Mouse (Mus musculus) MEL (cell line): Measurements from ENCODE around the gene Prkar1a. TPM values are rescaled to one million over a fixed set of nuclear protein-coding genes. Genes with fewer than 3 reads are reported as not detected.
A peak's percentile ranks its signal among the peaks of the same experiment; 100 is the strongest.

ENCODE experiments used
- DNase-seq: peaks from one replicate; pipeline ENCODE4 v3.0.0; 2011; ENCODE audit warnings: low read depth, low spot score
- H3K27ac ChIP-seq: 2 replicates; pipeline ENCODE4 v1.5.1; 2012; ENCODE audit warnings: low read depth, mild to moderate bottlenecking, control low read depth, low read length, moderate library complexity; ENCODE audit not compliant: control insufficient read depth
- H3K27me3 ChIP-seq, 2 experiments: fragments of 150-350 bp in 1 of 2; sonication (generic) in 1 of 2; 2 replicates each; pipeline ENCODE4 v1.6.1; 2012; ENCODE audit warnings: low read length in 2 of 2, mild to moderate bottlenecking in 2 of 2, improper control_type of control experiment in 1 of 2, moderate library complexity in 1 of 2; ENCODE audit not compliant: insufficient read depth in 2 of 2, control insufficient read depth in 1 of 2
- H3K36me3 ChIP-seq, 2 experiments: 2 replicates each; pipeline ENCODE4 v1.6.1; 2012 to 2014; ENCODE audit warnings: low read length in 2 of 2, improper control_type of control experiment in 1 of 2, inconsistent platforms in 1 of 2, mild to moderate bottlenecking in 1 of 2; ENCODE audit not compliant: insufficient read depth in 2 of 2, control insufficient read depth in 1 of 2
- H3K4me1 ChIP-seq, 2 experiments: fragments of 150-350 bp in 1 of 2; sonication (generic) in 1 of 2; 2 replicates each; pipeline ENCODE4 v1.6.1; 2012; ENCODE audit warnings: low read length in 2 of 2, improper control_type of control experiment in 1 of 2, mild to moderate bottlenecking in 1 of 2; ENCODE audit not compliant: insufficient read depth in 2 of 2, control insufficient read depth in 1 of 2
- H3K4me3 ChIP-seq, 2 experiments: fragments of 150-350 bp in 1 of 2; sonication (generic) in 1 of 2; 2 replicates each; pipeline ENCODE4 v1.5.1; 2012; ENCODE audit warnings: low read depth in 2 of 2, low read length in 2 of 2, mild to moderate bottlenecking in 2 of 2, moderate library complexity in 2 of 2, control low read depth in 1 of 2, improper control_type of control experiment in 1 of 2; ENCODE audit not compliant: control insufficient read depth in 1 of 2, insufficient read depth in 1 of 2
- H3K79me2 ChIP-seq: 2 replicates; pipeline ENCODE4 v1.6.1; 2012; ENCODE audit warnings: mild to moderate bottlenecking, low read length, moderate library complexity; ENCODE audit not compliant: control insufficient read depth, poor library complexity, insufficient read depth
- H3K9ac ChIP-seq: 2 replicates; pipeline ENCODE4 v1.6.1; 2012; ENCODE audit warnings: low read depth, mild to moderate bottlenecking, control low read depth, low read length, moderate library complexity; ENCODE audit not compliant: control insufficient read depth, poor library complexity, severe bottlenecking
- H3K9me3 ChIP-seq: fragments of 150-350 bp; sonication (generic); replicated peaks from 2 replicates; pipeline ENCODE4 v1.6.1; 2012; ENCODE audit warnings: mild to moderate bottlenecking, low read length, improper control_type of control experiment, moderate library complexity; ENCODE audit not compliant: insufficient read depth
- BHLHE40 ChIP-seq: IDR thresholded peaks from 2 replicates; pipeline ENCODE4 v1.6.1; 2012; ENCODE audit warnings: low read depth, mild to moderate bottlenecking, inconsistent platforms, low read length, improper control_type of control experiment, borderline replicate concordance
- CHD1 ChIP-seq: IDR thresholded peaks from 2 replicates; pipeline ENCODE4 v1.6.1; 2012; ENCODE audit warnings: low read depth, mild to moderate bottlenecking, inconsistent platforms, low read length, improper control_type of control experiment
- CTCF ChIP-seq, 3 experiments: IDR thresholded peaks in 2 of 3; conservative IDR thresholded peaks in 1 of 3; 2 replicates each; pipeline ENCODE4 v1.5.1; 2011 to 2012; ENCODE audit warnings: low read length in 3 of 3, low read depth in 2 of 3, mild to moderate bottlenecking in 2 of 3, improper control_type of control experiment in 1 of 3, inconsistent platforms in 1 of 3, mixed read lengths in 1 of 3, moderate library complexity in 1 of 3; ENCODE audit not compliant: control insufficient read depth in 1 of 3, insufficient read depth in 1 of 3, poor library complexity in 1 of 3, severe bottlenecking in 1 of 3
- E2F4 ChIP-seq: IDR thresholded peaks from 2 replicates; pipeline ENCODE4 v1.6.1; 2011; ENCODE audit warnings: low read depth, low read length, improper control_type of control experiment, borderline replicate concordance
- GABPA ChIP-seq: IDR thresholded peaks from 2 replicates; pipeline ENCODE4 v1.6.1; 2012; ENCODE audit warnings: low read depth, mild to moderate bottlenecking, inconsistent platforms, low read length, improper control_type of control experiment, moderate library complexity
- HCFC1 ChIP-seq: IDR thresholded peaks from 2 replicates; pipeline ENCODE4 v1.6.1; 2012; ENCODE audit warnings: low read depth, mild to moderate bottlenecking, inconsistent platforms, low read length, improper control_type of control experiment, moderate library complexity
- MAFK ChIP-seq: IDR thresholded peaks from 2 replicates; pipeline ENCODE4 v1.6.1; 2011; ENCODE audit warnings: low read depth, mild to moderate bottlenecking, low read length, improper control_type of control experiment, borderline replicate concordance
- MAZ ChIP-seq: IDR thresholded peaks from 2 replicates; pipeline ENCODE4 v1.6.1; 2012; ENCODE audit warnings: low read depth, mild to moderate bottlenecking, inconsistent platforms, low read length, improper control_type of control experiment
- MXI1 ChIP-seq: IDR thresholded peaks from 2 replicates; pipeline ENCODE4 v1.6.1; 2011; ENCODE audit warnings: mild to moderate bottlenecking, low read depth, low read length, improper control_type of control experiment
- MYC ChIP-seq: IDR thresholded peaks from 2 replicates; pipeline ENCODE4 v1.6.1; 2011; ENCODE audit warnings: low read depth, mild to moderate bottlenecking, low read length, improper control_type of control experiment, moderate library complexity
- POLR2A ChIP-seq, 2 experiments: IDR thresholded peaks; 2 replicates each; pipeline ENCODE4 v1.6.1; 2011 to 2012; ENCODE audit warnings: low read length in 2 of 2, mild to moderate bottlenecking in 2 of 2, control low read depth in 1 of 2, improper control_type of control experiment in 1 of 2, low read depth in 1 of 2, moderate library complexity in 1 of 2; ENCODE audit not compliant: control insufficient read depth in 1 of 2, insufficient read depth in 1 of 2, poor library complexity in 1 of 2
- POLR2AphosphoS2 ChIP-seq: IDR thresholded peaks from 2 replicates; pipeline ENCODE4 v1.6.1; 2011; ENCODE audit warnings: low read length, improper control_type of control experiment
- POLR2AphosphoS5 ChIP-seq: IDR thresholded peaks from 2 replicates; pipeline ENCODE4 v1.6.1; 2012; ENCODE audit warnings: low read depth, borderline replicate concordance, mild to moderate bottlenecking, inconsistent platforms, low read length, moderate library complexity, mixed read lengths
- RAD21 ChIP-seq: IDR thresholded peaks from 2 replicates; pipeline ENCODE4 v1.6.1; 2011; ENCODE audit warnings: mild to moderate bottlenecking, low read depth, low read length, improper control_type of control experiment
- RCOR1 ChIP-seq: IDR thresholded peaks from 2 replicates; pipeline ENCODE4 v1.6.1; 2012; ENCODE audit warnings: low read depth, mild to moderate bottlenecking, inconsistent platforms, low read length, improper control_type of control experiment
- SIN3A ChIP-seq: IDR thresholded peaks from 2 replicates; pipeline ENCODE4 v1.6.1; 2012; ENCODE audit warnings: low read length, improper control_type of control experiment, inconsistent platforms
- TAL1 ChIP-seq: IDR thresholded peaks from 2 replicates; pipeline ENCODE4 v1.6.1; 2012; ENCODE audit warnings: mild to moderate bottlenecking, inconsistent platforms, low read length, moderate library complexity, mixed read lengths
- TBP ChIP-seq: IDR thresholded peaks from 2 replicates; pipeline ENCODE4 v1.8.0; 2011; ENCODE audit warnings: low read depth, low read length, improper control_type of control experiment
- TCF12 ChIP-seq: IDR thresholded peaks from 2 replicates; pipeline ENCODE4 v1.6.1; 2014; ENCODE audit warnings: low read depth, mild to moderate bottlenecking, inconsistent platforms, low read length, improper control_type of control experiment, moderate library complexity
- USF1 ChIP-seq: IDR thresholded peaks from 2 replicates; pipeline ENCODE4 v1.6.1; 2014; ENCODE audit warnings: low read depth, mild to moderate bottlenecking, inconsistent platforms, low read length, improper control_type of control experiment, moderate library complexity
- USF2 ChIP-seq, 2 experiments: IDR thresholded peaks; 2 replicates each; pipeline ENCODE4 v1.6.1; 2011 to 2012; ENCODE audit warnings: improper control_type of control experiment in 2 of 2, low read length in 2 of 2, borderline replicate concordance in 1 of 2, inconsistent platforms in 1 of 2, low read depth in 1 of 2, mild to moderate bottlenecking in 1 of 2; ENCODE audit not compliant: insufficient read depth in 1 of 2
- polyA plus RNA-seq, 2 experiments: library from polyadenylated mRNA; stranded (reverse) in 1 of 2; unstranded in 1 of 2; fragments of >175 nt in 1 of 2; fragments of >200 nt in 1 of 2; gene quantifications; 2 replicates each; pipeline versions ENCODE4 v1.2.1 to v1.2.4; 2012; ENCODE audit warnings: low replicate concordance in 2 of 2, low read depth in 1 of 2; ENCODE audit not compliant: insufficient read length in 2 of 2, insufficient read depth in 1 of 2, missing spikeins in 1 of 2
- total RNA-seq: library from RNA; depleted of rRNA; stranded (reverse); fragments of 300-350 nt; gene quantifications from 2 replicates; pipeline ENCODE4 v1.2.3, GENCODE M21; 2012

Gene Prkar1a
- total and polyA plus RNA-seq, 3 experiments, result 69.6 to 152 TPM; not detected in 1

DNA sequence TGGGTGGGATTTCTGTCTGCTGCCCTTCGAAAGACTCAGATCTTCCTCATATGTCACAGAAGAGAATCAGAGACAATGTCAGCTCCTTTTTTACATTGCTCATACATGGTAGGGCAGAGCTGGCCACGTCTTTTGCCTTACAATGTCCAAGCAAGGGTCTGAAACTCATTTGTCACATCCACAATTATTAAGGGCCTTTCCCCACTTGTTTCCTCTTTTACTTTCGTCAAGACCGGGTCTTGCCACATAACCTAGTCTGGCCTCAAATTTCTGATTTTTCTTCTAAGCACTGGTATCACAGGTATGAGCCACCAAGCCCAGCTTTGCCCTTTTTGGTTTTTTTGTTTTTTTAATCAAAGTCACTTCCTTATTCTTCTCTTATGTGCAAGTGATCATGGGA lies 47.3 kb downstream of the Prkar1a start:
- Histone ChIP-seq H3K27ac (no peak overlapping the region), H3K9ac (no peak overlapping the region), H3K9me3 (no peaks in the 10 kb centered on the region), H3K4me1 (no peaks in the 10 kb centered on the region), H3K79me2 (no peaks in the 10 kb centered on the region), H3K4me3 (no peak overlapping the region), H3K36me3 (no peaks in the 10 kb centered on the region), H3K27me3 (peaks cover 0 to 3% of the 10 kb centered on the region in 2 experiments; a peak in 2 of 4 replicates)
- no peak for DNase-seq
- TF ChIP-seq TCF12 (no peak), RAD21 (no peak), BHLHE40 (no peak), POLR2A (IDR thresholded peaks at IDR 0.05; ENCODE audit: control insufficient read depth in 1 of 2, insufficient read depth in 1 of 2, low read depth in 1 of 2, low read length in 2 of 2, poor library complexity in 1 of 2) (no peak), TAL1 (no peak), MAZ (no peak), E2F4 (no peak), CTCF (IDR thresholded peaks at IDR 0.05 in 2 of 3, conservative IDR thresholded peaks at IDR 0.05 in 1 of 3; ENCODE audit: control insufficient read depth in 1 of 3, insufficient read depth in 1 of 3, low read depth in 2 of 3, low read length in 3 of 3, poor library complexity in 1 of 3, severe bottlenecking in 1 of 3) (no peak), USF2 (IDR thresholded peaks at IDR 0.05; ENCODE audit: borderline replicate concordance in 1 of 2, insufficient read depth in 1 of 2, low read depth in 1 of 2, low read length in 2 of 2) (no peak), USF1 (no peak), CHD1 (no peak), SIN3A (no peak)

GRCm38 (mm10) chr11:109697089-109697643 lies 48.0 kb downstream of the Prkar1a start:
- H3K27me3 ChIP-seq, result peaks cover 0 to 2% of the 10 kb centered on the region in 2 experiments; a peak in 2 of 4 replicates
- H3K4me3 ChIP-seq, result no peak overlapping the region
- TF ChIP-seq POLR2AphosphoS5, result peak; percentile 60; the same call in 1 of the 2 replicates
- no peak for TF ChIP-seq GABPA
- TF ChIP-seq, all 39 proteins: peak for 1
- Histone ChIP-seq H3K36me3 (no peaks in the 10 kb centered on the region), H3K9ac (no peak overlapping the region), H3K27ac (no peak overlapping the region), H3K79me2 (no peaks in the 10 kb centered on the region), H3K4me1 (no peaks in the 10 kb centered on the region), H3K9me3 (no peaks in the 10 kb centered on the region)
- DNase-seq, result no peak

- no peaks in the 10 kb centered on the region for H3K36me3 ChIP-seq
- no peaks in the 10 kb centered on the region; a peak in 1 of 4 replicates for H3K27me3 ChIP-seq
- H3K79me2 ChIP-seq, result no peaks in the 10 kb centered on the region
- no peak for DNase-seq
- no peak overlapping the region for H3K9ac ChIP-seq
- TF ChIP-seq CHD1 (no peak), USF1 (no peak), TBP (no peak), MXI1 (no peak), TAL1 (no peak), HCFC1 (no peak), RCOR1 (no peak), MYC (no peak), POLR2AphosphoS5 (no peak), MAFK (no peak), POLR2A (IDR thresholded peaks at IDR 0.05; ENCODE audit: control insufficient read depth in 1 of 2, insufficient read depth in 1 of 2, low read depth in 1 of 2, low read length in 2 of 2, poor library complexity in 1 of 2) (no peak), POLR2AphosphoS2 (no peak)
- no peak overlapping the region for H3K27ac ChIP-seq
- no peaks in the 10 kb centered on the region for H3K9me3 ChIP-seq
- H3K4me1 ChIP-seq, result no peaks in the 10 kb centered on the region
- no peak overlapping the region for H3K4me3 ChIP-seq
Observed at GRCm38 (mm10) chr11:109698740-109699139, 49.5 kb downstream of the Prkar1a start.
